Mouse (Mus musculus): ENCODE measurements around the gene Crebbp.
"Not testable (repeated sequence)": the region's sequence is repeated elsewhere in the genome, so short reads cannot be mapped to it uniquely, and the experiment has no call there.

Crebbp gene

DNA sequence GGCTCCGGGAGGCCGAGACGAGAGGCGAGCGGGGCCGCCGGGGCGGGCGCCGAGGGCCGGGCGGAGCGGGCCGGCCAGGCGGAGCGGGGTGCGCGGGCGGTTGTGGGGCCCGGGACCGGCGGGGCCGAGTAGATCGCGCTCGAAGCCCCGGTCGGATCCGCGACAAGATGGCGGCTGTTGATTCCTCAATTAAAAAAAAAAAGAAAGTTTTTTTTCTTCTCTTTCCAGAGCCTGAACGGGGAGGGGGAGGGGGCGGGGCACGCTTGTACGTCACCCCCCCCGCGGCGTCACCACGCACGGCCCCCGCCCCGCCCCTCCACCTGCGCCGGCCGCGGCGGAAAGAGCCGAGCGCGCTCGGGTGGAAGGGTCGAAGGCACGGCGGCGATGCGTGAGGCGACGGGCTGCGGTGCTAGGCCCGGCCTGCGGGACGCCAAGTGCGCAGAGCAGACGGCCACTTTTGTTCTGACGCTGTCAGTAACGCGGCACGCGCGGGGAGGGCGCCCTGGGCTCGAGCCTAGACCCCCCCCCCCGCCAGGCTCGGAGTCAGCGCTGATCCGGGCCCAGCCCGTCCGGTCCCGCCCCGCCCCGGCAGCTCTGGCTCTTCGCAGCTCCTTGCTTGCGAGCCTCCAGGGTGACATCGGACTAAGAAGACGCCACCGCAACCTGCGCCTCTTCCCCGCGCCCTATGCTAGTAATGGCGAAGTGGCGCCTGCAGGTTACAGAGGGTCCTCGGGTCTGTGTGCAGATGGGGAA is at the start of gene Crebbp:
TSS of gene Crebbp (minus strand) at position 199 of the 753 bp plus-strand sequence.
- DNase-seq (ENCODE audit: low read depth) = peak; percentile 47

DNA sequence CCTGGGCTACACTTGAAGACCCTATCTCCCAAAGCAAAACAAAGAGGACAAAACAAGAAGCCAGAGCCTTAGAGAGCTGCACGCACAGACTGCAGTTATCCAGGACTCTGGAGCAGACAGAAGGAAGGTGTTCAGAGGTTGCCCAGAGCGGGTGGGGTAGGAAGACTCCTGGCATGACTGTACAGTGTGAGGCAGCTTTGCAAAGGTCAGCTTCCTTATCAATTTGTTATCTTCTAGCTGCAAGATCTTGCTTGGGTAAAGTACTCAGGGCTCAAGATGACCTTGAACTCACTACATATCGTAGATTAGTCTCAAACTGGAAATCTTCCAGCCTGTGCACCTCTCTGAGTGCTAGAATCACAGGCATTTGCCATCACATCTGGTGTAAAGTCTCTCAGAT is 49.7 kb upstream of the Crebbp start:
- DNase-seq (ENCODE audit: low read depth) = no peak

- DNase-seq (ENCODE audit: low read depth) = no peak
These were observed 43.7 kb upstream of the Crebbp start for GRCm38 (mm10) chr16:4257546-4257945.

- no peak for DNase-seq (ENCODE audit: low read depth)
These were observed 35.0 kb upstream of the Crebbp start for GRCm38 (mm10) chr16:4248791-4249190.

- DNase-seq (ENCODE audit: low read depth) = not testable (repeated sequence)
These were observed 31.4 kb upstream of the Crebbp start for GRCm38 (mm10) chr16:4245241-4245640.

GRCm38 (mm10) chr16:4236131-4236530 is 22.3 kb upstream of the Crebbp start:
- no peak for DNase-seq (ENCODE audit: low read depth)

- no peak for DNase-seq (ENCODE audit: low read depth)
These were observed 21.8 kb upstream of the Crebbp start for GRCm38 (mm10) chr16:4235587-4235986.

GRCm38 (mm10) chr16:4225841-4226240 is 12.0 kb upstream of the Crebbp start:
- DNase-seq (ENCODE audit: low read depth) = no peak

- DNase-seq (ENCODE audit: low read depth) = no peak
These were observed 939 bp upstream of the Crebbp start for GRCm38 (mm10) chr16:4214631-4215240.

- no peak for DNase-seq (ENCODE audit: low read depth)
These were observed 616 bp downstream of the Crebbp start for GRCm38 (mm10) chr16:4212963-4213798.

DNA sequence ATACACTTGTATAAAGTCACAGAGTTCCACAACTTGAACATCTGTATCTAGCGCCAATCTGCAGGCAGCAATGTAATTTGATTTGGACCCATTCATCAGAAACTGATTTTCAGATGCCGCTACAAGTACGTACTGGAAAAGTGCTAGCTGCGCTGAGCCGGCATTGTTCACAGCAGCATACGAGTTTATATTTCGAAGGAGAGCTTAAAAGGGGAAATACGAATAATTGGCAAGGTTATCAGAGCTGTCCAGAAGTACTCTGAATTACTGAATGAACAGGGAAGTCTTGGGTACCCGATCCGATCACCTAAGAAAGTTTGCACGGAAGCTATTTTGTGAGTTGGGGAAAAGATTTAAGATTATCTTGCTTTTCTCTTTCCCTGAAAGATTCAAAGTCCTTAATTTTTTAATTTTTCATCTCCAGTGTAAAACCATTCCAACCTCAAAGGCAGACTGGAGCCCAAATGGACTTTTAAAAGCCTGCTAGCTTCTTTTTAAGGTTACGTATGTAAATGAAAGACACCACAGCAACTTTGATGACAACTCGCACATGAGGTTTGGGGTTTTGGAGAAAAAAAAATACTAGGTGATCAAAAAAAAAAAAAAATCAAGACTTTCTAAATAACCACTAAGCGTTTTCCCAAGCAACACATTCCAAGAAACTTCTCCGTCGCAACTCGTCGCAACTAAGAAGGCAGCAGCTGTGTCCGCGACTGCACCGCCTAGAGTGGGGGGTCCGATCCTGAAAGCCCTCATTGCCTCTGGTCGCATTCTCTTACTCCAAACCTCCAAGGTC is 1.4 kb downstream of the Crebbp start:
- no peak for DNase-seq (ENCODE audit: low read depth)

DNA sequence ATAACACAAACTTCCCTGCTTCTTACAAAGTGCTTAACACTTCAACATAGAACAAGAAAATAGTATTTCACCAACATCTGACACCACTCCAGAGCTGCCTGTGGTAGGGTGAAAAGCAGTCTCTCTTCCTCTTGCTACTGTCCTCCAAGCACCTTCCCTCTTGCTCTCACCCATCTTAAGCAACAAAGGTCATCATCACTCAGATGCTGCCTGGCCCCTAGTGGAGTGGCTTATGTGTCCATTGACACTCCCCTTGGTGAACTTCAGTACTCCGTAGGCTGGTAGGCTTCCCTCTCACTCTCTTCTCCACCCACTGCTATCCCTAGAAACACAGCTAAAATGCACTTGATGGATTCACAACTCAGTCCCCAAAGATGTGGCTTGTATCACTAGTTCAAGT is 3.5 kb downstream of the Crebbp start:
- no peak for DNase-seq (ENCODE audit: low read depth)

GRCm38 (mm10) chr16:4203592-4203991 is 10.2 kb downstream of the Crebbp start:
- no peak for DNase-seq (ENCODE audit: low read depth)

DNA sequence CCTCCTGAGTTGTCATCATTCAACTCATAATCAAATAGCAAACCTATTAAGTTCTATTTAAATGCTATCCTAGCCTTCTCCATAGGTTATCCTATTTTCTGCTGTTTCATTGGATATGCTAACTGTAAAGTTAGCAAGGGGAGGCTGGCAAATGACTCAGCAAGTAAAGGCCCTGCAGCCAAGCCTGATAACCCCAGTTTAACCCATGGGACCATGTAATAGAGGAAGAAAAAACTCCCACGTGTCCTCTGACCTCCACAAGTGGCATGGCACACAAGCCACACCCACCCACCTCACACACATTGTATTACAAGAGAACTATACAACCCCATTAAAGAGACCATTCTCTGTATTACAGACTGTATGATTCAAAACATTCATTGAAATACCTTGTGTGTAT is 13.8 kb downstream of the Crebbp start:
- DNase-seq (ENCODE audit: low read depth) = no peak

DNA sequence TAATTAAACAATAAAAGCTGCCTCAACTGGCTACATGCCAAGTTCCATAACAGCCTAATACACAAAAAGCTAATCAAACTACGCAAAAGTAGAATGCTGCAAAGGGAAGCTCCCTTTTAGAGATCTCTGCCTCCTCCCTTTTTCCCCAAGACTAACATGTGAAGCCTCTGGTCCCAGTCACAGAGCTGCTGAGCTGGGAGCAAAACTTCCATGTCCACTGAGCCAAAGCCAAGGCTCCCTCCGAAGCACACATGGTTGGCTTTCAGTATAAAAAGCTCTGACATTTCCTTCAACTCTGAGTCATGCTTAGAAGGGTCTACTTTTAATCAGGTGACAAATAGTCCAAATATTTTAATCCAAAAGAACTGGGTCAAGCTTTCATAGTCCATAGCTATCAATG is 14.2 kb downstream of the Crebbp start:
- no peak for DNase-seq (ENCODE audit: low read depth)

GRCm38 (mm10) chr16:4198004-4198403 is 15.8 kb downstream of the Crebbp start:
- DNase-seq (ENCODE audit: low read depth) = no peak

DNA sequence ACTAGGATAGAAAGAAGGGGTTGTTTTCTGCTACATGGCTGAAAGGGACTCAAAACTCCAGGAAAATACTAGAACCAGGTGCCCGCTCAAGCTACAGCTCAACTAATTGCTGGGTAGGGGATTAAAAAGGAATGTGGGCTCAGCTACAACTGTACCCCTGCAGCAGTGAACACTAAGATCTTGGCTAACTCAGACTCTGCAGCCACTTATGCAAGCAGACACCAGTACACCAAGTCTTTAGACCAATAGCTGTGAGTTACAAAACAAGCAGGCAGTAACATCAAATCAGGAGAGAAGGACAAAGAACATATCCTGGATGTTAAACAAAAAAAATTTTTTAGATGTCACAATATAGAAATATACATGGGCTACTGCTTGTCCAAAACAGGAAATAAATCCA is 23.6 kb downstream of the Crebbp start:
- DNase-seq (ENCODE audit: low read depth) = no peak

GRCm38 (mm10) chr16:4175134-4175533 is 38.7 kb downstream of the Crebbp start:
- no peak for DNase-seq (ENCODE audit: low read depth)

DNA sequence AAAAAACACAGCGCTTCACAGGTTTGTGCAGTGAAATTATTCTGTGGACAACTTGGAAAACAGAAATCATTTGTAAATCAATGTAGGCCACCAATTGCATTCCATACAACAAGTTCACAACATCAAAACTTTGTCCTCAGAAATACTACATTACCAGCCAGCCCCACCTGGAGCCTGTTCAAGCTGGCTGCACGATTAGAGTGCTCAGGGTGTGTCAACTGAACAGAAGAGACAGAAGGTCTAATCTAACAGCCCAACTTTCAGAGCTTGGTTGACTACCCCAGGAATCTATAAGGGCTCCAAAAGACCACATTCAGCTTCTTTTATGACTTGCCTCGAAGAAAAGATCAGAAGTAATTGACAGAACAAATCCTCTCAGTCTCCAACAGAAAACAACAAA is 44.3 kb downstream of the Crebbp start:
- no peak for DNase-seq (ENCODE audit: low read depth)

GRCm38 (mm10) chr16:4168476-4168875 is 45.3 kb downstream of the Crebbp start:
- DNase-seq (ENCODE audit: low read depth) = no peak

- no peak for DNase-seq (ENCODE audit: low read depth)
These were observed 52.9 kb downstream of the Crebbp start for GRCm38 (mm10) chr16:4160898-4161247.

GRCm38 (mm10) chr16:4160246-4160897 is 53.4 kb downstream of the Crebbp start:
- DNase-seq (ENCODE audit: low read depth) = peak; percentile 46
